Mouse (Mus musculus) erythroblast, adult 5-6 weeks (primary cell): ENCODE results near the gene Nmur1. TPM values are rescaled to one million over a fixed set of nuclear protein-coding genes. Genes with fewer than 3 reads are reported as not detected.

Source experiments
- ATAC-seq: replicated peaks from 2 replicates; pipeline ENCODE4 v1.8.0; 2016; ENCODE audit warnings: moderate number of reproducible peaks, mild to moderate bottlenecking, moderate TSS enrichment, inconsistent platforms; ENCODE audit not compliant: poor library complexity, low FRiP score, severe bottlenecking
- total RNA-seq, 2 experiments: library from RNA; stranded (forward) in 1 of 2; stranded (reverse) in 1 of 2; fragments of 150-400 nt in 1 of 2; fragments of 200-764, 138-1000 nt in 1 of 2; gene quantifications; 2 replicates each; pipeline versions ENCODE4 v1.2.3 to v1.2.4; 2015 to 2017; ENCODE audit warnings: low replicate concordance in 2 of 2

The Nmur1 gene
- total RNA-seq, 2 experiments from 2014 or later: not detected

DNA sequence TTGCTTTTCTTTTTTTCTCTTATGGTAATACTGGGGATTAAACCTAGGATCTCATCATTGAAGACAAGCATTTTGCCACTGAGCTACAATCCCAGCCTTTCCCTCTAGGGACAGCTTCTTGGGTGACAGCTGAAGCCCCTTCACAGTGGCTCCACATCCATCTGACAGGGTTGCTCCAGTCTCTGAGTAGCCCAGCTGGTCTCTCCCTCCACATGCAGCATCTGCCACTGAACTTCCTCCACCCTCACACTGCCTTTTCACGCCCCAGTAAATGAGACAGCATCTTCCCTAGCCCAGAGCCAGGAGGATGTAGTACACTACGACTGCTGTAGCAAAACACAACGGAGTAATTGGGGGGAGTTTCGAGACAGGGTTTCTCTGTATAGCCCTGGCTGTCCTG is 57.9 kb downstream of the Nmur1 start:
- no peak for ATAC-seq

DNA sequence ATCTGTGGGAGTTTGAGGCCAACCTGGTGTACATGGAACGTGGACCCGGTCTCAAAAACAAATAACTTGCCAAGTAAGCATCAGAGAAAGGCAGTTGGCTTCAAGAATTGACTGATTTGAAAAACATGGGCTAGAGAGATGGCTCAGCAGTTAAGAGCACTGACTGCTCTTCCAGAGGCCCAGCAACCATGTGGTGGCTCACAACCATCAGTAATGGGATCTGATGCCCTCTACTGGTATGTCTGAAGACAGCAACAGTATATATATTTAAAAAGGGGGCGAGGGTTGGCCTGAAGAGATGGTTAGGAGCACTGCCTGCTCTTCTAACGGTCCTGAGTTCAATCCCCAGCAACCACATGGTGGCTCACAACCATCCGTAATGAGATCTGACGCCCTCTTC is 62.4 kb downstream of the Nmur1 start:
- ATAC-seq: no peak

DNA sequence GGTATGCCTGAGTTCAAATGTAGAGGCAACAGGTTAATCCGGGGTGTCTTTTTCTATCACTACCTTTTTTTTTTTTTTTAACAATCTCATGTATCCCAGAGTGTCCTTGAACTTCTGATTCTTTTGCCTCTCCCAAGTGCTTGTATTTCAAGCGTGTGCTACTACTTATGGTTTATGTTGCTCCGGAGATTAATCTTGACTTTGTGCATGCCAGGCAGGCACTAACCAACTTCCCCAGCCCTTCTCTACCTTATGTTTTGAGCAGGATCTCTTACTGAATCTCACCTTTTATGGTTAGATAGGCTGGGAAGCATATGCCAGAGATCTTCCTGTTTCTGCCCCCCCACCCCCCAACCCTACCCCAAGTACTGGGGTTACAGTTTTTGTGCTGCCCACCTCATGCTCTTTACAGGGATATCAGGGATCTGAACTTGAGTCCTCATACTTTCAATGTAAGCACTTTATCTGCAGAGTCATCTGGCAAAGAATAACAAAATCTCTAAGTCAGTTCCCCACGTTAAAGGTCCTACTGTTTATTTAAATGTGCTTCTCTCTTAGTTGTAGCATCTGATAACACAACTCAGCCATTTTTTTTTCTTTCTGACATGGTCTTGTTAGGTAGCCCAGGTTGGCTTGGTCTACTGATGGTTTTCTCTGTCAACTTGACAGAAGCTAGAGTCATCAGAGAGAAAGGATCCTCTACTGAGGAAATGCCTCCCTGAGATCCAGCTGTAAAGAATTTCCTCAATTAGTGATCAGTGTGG is 64.0 kb downstream of the Nmur1 start:
- ATAC-seq: no peak

DNA sequence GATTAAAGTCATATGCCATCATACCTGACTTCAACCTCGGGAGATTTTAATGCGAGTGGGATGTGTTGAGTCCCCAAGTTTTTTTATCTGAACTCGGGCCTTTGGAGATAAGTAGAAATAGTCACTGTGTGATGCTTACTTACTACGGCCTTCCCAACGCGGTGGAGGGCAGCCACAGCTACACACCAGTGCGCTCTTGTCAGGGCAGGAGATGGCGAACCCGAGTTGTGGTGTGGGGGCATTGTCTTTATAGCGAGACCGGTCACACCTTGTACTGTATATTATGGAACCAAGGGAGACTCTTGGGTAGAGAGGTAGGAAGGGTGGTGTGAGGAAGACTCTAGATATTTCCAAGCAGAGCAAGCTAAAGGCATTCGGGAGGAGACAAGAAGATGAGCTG is 65.6 kb downstream of the Nmur1 start:
- no peak for ATAC-seq

DNA sequence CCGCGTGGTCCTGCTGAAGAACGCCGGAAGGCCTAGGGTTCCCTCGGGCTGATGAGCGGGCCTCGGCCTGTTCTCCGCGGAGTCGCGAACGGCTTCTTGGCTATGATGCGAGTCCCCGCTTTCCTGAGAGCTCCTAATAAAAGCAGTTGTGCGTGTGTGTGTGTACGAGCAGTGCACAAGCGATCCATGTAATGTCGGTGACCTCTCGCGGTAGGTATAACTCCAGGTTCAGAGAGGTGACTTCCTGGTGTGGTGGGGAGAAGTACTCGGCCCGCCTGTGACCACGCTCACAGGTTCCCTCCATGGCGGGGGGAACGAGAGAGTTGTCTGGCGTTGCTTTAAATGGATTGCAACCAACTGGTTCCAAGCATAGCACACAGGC is 66.2 kb downstream of the Nmur1 start:
- ATAC-seq: peak; percentile 27

DNA sequence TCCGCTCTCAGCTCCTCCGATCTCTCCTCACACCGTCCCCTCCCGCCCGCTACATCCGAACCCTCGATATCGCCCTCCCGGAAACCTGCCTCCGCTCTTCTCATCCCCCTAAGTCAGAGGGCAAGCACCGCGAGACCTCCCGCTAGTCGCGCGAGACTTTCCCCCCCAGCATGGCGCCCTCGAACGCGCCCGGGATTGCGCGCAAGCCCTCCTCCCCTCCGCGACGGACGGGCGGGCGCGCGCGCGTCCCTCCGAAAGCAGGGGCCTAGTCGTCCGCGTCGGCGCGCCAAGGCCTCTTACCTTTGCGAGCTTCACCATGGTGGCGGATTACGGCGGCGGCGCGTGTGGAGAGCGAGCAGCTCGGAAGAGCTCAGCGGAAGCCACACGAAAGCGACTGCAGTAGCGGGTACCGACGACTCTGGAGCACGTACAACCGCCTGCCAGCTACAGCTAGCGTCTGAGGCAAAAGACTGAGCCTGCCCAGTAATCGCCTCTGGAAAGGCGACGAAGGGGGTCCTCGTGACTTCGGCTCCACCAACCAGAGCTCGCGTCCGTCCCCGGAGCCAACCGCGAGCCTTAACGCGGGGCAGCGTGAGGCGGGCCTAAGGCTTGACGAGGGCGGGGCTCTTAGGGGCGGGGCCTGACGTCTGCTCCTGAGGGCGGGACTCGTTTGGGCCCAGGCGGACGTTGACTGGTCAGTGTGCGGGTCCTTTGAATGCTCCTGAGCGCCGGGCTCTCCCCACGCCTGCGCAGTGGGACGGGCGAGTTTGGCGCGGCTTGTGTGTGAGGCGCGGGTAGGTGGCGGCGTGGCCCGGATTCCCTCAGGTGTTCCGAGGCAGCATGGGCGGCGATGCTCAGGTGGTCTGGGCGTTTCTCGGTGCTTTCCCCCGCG is 66.9 kb downstream of the Nmur1 start, which contains the start of gene Ncl:
TSS of gene Ncl (minus strand) at position 495 of the 892 bp plus-strand sequence.
- ATAC-seq: peak; percentile 89

DNA sequence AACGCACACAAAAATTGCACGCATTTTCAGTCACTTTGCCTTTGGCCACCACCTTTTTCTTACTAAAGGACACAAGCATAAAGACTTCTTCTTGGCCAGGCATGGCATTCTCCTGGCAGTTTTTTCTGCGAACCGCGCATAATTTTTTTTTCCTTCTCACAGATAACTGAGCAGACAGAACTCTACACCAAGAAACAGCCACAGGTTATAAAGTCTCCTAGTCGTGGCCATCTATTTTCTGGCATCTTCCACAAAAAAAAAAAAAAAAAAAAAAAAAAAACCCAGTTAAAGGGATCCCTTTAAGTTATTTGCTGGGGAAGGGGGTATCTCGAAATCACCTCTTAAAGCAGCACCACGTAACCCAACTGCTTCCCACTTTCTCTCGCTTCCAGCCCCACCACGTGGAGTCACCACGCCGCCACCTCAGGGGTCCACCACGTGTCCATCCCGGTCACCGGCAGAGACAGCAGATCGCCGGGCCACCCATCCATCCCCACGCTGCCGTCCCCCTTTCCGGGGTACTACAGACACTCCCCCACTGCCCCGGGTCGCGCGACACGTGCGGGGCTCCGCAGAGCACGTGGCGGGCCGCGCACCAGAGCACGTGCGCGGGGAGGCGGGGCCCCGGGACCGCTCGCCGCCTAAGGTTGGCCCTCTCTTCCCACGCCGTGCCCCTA is 67.7 kb downstream of the Nmur1 start:
- no peak for ATAC-seq

DNA sequence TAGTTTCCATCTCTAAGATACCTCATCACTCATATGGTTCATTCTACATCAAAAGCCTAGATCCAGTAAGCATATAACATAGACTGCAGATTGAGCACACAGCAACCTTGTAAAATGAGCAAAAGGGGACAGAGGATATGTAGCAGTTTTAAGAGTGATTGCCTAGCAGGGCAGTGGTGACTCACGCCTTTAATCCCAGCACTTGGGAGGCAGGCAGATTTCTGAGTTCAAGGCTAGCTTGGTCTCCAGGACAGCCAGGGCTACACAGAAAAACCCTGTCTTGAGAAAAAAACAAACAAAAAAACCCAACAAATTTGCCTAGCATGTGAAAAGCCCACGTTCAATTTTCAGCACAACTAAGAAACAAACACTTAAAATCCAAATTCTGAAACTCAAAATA is 71.8 kb downstream of the Nmur1 start:
- no peak for ATAC-seq

DNA sequence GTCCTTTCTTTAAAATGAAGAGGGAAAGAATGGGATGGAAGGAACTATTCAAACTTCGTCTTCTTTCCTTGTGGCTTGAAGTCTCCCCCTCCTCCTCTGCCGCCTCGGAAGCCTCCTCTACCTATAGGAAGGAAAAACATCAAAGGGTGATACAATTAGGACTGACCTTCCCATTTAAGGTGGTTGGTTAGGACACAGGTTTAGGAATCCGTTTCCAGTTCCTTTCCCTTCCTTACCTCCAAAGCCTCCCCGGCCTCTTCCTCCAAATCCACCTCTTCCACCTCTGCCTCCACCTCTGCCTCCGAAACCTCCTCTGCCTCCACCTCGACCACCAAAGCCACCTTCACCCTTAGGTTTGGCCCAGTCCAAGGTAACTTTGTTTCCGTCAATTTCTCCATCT is 75.5 kb downstream of the Nmur1 start:
- no peak for ATAC-seq

DNA sequence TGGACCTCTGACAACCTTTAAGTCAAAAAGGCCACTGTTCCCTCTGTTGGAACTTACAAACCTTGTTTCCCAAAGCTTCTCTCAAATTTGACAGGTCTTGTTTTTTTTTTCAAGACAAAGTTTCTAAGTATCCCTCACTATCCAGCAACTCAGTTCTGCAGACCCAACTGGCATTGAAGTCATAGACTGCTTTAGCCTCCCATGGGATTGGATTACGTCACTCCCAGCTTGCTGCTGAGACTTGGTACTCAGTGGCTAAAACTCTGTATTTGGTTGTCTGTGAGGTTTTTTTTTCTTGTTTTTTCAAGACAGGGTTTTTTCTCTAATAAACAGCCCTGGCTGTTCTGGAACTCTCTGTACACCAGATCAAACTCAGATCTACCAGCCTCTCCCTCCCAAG is 76.3 kb downstream of the Nmur1 start:
- no peak for ATAC-seq

DNA sequence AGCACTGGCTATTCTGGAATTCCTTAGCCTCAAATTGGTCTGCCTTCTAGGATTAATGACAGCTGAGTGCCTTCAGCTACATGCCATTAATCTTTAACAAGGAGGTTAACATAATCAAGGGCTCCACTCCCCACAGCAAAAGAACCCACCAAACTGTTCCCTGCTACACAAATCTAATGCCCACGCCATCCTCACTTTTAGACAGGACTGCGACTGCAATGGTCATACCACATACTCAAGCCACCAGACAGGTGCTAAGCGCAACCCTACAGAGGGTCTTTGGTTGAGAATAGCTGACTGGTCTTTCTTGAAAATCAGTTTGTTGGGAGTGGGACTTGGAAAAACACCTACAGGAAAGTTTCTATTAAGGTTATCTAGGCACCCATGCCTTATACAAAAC is 76.8 kb downstream of the Nmur1 start:
- ATAC-seq: no peak

DNA sequence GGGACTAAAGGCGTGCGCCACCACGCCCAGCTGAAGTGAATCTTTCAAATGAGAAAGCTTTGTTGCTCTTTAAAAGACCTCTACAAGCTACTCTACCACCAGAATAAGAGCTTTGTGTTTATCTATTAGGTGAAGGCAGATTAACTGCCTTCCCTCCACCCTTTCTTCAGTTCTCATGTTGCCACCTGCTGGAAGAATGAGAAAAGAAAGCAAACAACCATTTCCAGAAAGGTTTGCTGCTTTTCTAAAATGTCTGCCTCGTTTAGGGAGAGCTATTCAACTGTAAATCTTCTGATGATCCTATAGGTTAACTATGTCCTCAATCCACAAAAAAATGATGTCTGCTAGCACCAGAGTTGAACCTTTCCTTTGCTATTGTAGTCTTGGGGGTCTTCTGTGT is 77.2 kb downstream of the Nmur1 start:
- no peak for ATAC-seq

DNA sequence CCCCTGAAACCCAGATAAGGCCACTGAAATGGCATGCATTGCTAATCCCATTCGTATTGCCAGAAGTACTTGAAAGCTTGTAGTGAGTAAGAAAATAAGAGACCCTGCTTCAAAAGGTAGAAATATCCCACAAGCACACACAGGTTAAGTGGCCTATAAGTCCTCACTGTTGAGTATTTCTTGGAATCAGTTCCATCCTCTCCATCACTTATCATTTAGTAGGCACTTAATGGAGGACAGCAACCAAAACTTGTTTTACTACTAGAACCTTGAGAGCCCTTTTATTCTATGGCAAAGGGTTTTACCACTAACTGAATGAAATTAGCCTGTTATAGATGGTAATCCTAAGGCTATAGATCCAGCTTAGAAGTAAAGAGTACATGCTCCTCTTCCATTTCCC is 77.9 kb downstream of the Nmur1 start:
- no peak for ATAC-seq

DNA sequence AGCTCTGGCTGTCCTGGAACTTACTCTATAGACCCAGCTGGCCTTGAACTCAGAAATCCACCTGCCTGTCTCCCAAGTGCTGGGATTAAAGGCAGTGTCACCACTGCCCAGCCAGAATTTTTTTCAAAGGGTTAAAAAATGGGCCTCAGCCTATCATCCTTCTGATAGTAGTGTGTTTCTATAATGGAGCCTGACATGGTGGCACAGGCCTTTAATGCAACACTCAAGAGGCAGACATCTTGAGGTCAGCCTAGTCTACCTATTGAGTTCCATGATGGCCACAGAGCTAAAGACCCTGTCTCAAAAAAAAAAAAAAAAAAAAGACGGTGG is 78.3 kb downstream of the Nmur1 start:
- no peak for ATAC-seq

DNA sequence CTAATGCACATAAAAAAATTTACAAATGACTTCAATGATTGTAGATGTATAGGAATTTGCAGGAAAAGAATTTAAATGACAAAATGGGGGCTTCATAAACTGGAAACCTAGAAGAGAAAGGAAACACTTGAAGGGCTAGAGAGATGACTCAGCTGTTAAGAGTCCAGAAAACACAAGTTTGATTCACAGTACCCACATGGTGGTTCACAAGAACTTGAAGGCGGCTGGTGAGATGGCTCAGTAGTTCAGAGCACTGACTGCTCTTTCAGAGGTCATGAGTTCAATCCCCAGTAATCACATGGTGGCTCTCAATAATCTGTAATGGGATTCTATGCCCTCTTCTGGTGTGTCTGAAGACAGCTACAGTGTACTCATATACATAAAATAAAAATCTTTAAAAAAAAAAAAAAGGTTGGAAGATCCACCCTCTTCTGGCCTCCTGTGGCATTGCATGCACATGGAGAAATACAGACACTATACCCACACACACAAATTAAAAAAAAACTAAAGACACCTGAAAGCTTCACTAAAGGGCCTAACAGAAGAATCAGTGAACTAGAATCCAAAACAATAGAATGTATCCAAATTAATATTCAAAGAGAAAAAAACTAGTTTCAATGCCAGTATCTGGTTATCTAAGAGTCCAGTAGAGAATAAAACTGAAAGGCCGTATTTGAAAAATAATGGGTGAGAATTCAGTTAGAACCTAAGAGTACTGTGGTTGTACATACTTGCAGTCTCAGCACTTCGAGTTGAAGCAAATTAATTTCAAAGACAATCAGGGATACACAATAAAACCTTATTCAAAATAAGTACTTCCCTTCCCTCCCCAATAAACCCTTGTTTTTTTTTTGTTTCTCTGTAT is 78.9 kb downstream of the Nmur1 start:
- no peak for ATAC-seq

DNA sequence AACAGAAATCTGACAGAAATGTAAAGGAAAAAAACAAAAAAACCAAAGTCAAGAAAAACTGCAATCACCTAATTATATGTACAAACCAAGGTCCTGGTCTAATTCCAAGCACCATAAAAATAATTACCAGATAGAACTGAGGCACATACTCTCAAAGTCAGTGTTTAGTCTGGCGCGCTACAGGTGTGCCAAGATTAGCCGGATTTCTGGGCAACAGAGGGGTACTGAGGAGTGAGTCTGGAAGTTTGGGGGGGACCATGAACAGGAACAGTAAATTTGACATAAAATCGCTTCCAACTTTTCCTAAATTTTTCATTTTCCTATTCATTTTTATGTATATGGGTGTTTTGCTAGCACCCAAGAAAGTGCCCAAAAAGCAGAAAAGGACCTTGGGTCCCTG is 80.1 kb downstream of the Nmur1 start:
- no peak for ATAC-seq

DNA sequence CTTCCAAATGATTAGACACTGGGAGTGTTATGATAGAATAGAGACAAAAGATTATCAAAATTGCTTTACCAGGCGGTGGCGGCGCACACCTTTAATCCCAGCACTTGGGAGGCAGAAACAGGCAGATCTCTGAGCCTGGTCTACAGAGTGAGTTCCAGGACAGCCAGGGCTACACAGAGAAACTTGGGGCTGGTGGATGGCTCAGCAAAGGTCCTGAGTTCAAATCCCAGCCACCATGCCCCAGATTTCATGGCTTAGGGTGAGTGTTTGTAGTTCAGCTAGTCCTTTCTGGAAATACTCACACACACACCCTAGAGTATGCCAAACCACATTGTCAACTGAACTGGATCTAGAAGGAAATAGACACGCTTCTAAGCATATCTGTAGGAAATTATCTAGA is 81.0 kb downstream of the Nmur1 start:
- no peak for ATAC-seq

DNA sequence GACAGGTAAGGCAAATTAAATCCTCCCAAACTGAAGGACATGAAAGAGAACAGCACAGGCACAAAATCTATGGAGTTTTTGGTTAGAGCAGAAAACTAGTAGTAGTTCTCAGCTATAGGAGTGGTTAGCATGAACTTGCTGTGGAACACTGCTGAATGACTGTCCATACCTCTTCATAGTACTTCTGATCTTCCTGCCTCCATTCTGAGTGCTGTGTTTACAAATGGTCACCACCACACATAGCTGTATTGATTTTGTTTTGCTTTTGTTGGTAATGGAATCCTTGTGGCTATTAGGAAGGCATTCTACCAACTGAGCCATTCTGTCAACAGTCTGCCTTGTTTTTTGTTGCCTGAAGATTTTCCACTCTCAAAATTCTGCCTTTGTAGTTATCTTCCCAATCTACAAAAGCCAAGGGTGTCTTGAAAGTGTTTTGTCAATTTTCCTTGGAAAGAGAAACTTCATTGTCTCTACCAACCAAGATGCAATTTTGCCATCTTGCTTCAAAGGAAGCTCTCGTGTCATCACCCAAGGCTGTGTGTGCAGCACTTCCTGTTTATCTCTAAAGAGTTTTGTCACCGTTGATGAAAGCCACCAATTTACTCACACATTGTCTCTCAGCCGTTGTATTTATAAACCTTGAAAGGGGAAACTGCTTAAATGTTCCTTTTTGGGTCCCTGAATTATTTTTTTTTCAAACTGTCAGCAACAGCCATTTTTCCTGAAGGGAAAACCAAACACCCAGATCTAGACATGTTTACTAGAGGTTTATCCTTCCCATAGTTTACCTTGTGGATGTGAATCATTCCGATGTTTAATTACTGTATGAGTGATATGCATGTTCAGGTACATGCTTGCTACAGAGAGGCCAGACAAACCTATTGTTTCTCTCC is 81.8 kb downstream of the Nmur1 start:
- ATAC-seq: no peak

DNA sequence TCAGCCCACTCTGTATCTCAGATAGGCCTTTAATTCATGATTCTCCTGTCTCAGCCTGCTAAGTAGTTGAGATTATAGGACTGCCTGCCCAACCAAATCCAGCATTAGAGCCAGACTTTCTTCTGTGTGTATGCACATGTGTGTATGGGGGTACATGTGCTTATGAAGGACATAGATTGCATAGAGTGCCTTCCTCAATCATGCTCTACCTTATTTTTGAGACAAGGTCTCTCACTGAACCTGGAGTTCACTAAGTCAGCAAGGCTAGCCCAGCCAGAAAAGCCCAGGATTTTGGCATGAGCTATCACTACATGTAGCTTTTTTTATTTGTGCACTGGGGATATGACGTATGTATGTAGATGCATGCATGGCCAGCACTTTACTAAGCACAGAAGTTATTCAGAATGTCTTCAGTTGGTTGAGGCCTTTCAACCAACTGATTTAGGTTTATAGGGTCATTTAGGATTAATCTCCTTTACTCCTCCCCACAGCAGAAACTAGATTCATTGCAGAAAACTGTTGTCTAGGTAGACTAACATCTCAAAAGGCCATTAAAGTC is 82.9 kb downstream of the Nmur1 start:
- no peak for ATAC-seq
